Comparison of ENCODE assay signal across 26 mouse cellular contexts in the genomic region with DNA sequence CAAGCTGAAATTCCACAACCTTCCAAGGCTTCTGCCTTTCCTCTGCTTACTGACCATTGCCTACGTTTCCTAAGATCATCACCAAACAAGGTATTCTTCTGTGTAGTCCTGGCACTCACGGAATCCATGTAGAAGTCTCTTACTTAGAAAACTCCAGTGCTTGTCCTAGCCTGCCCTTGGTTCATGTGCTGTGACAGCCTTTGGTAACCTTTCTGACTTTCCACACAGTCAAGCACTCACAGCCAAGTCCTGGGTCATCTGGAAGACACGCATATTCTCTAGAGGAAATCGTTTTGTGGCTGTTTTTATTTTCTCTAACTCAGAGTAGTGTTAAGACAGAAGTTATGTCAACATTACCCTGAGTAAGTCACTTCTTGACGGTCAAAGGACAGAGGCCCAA. TPM values are rescaled to one million over a fixed set of nuclear protein-coding genes. Genes with fewer than 3 reads are reported as not detected.
DNase-seq lines count a peak whose midpoint lies in the region; ATAC-seq and TF ChIP-seq lines count a peak whose summit lies in the region.
"Had no signal": no experiment of that assay in that cellular context is flagged by ENCODE, and none has a peak within 500 bp of the region (broad histone marks: within the 10 kb centered on the region; RNA-seq: fewer than 3 reads in every experiment).

No protein-coding gene starts in this region.

- H3K36me3 ChIP-seq in heart, embryonic 16.5 days (ENCODE audit: control insufficient read depth, insufficient read depth), result no peaks in the 10 kb centered on the region
- H3K36me3 ChIP-seq in heart, embryonic 11.5 days (ENCODE audit: control insufficient read depth, insufficient read depth, low read length), result no peaks in the 10 kb centered on the region
- no peaks in the 10 kb centered on the region for H3K36me3 ChIP-seq in liver, adult 2 months (ENCODE audit: control insufficient read depth, insufficient read depth, low read length)
- no peaks in the 10 kb centered on the region for H3K36me3 ChIP-seq in liver, embryonic 12.5 days
- no peaks in the 10 kb centered on the region for H3K36me3 ChIP-seq in forebrain, embryonic 15.5 days
- H3K36me3 ChIP-seq: embryonic facial prominence, embryonic 15.5 days; forebrain, embryonic 10.5 days; heart, embryonic 12.5 days; hindbrain, embryonic 10.5 days; intestine, embryonic 15.5 days; limb, embryonic 15.5 days; midbrain, embryonic 10.5 days; neural tube, embryonic 13.5 days had no signal

- TF ChIP-seq CTCF in liver, adult 2 months (IDR thresholded peaks at IDR 0.05; ENCODE audit: low read depth, low read length), result no peak

- peaks cover 27% of the 10 kb centered on the region for H3K4me1 ChIP-seq in heart, embryonic 16.5 days (ENCODE audit: control insufficient read depth, insufficient read depth, low read length)
- H3K4me1 ChIP-seq in heart, embryonic 11.5 days (ENCODE audit: control insufficient read depth, insufficient read depth, low read length), result peaks cover 8% of the 10 kb centered on the region; the same call in 1 of the 2 replicates
- peaks cover 3% of the 10 kb centered on the region for H3K4me1 ChIP-seq in liver, adult 2 months (ENCODE audit: control insufficient read depth, insufficient read depth, low read length)
- no peaks in the 10 kb centered on the region; the same call in 1 of the 2 replicates for H3K4me1 ChIP-seq in liver, embryonic 12.5 days
- H3K4me1 ChIP-seq in forebrain, embryonic 15.5 days, result no peaks in the 10 kb centered on the region
- H3K4me1 ChIP-seq: embryonic facial prominence, embryonic 15.5 days; intestine, embryonic 15.5 days; neural tube, embryonic 13.5 days had no signal

- no peak overlapping the region for H3K9ac ChIP-seq in heart, embryonic 16.5 days (ENCODE audit: low read length)
- no peak overlapping the region for H3K9ac ChIP-seq in heart, embryonic 11.5 days (ENCODE audit: low read depth, low read length)
- no peak overlapping the region for H3K9ac ChIP-seq in liver, adult 2 months (ENCODE audit: low read depth, low read length)
- no peak overlapping the region for H3K9ac ChIP-seq in liver, embryonic 12.5 days
- H3K9ac ChIP-seq in forebrain, embryonic 15.5 days (replicated peaks), result no peak overlapping the region
- H3K9ac ChIP-seq: embryonic facial prominence, embryonic 15.5 days; heart, embryonic 12.5 days; intestine, embryonic 15.5 days; limb, embryonic 15.5 days; neural tube, embryonic 13.5 days had no signal

- no peak overlapping the region for H3K4me3 ChIP-seq in heart, embryonic 16.5 days (ENCODE audit: low read length)
- no peak overlapping the region for H3K4me3 ChIP-seq in heart, embryonic 11.5 days (ENCODE audit: low read depth, low read length)
- H3K4me3 ChIP-seq in liver, adult 2 months (ENCODE audit: insufficient read depth, low read depth, low read length), result no peak overlapping the region
- H3K4me3 ChIP-seq in liver, embryonic 12.5 days, result no peak overlapping the region
- H3K4me3 ChIP-seq in forebrain, embryonic 15.5 days, result no peak overlapping the region
- H3K4me3 ChIP-seq: embryonic facial prominence, embryonic 15.5 days; forebrain, embryonic 10.5 days; heart, embryonic 12.5 days; hindbrain, embryonic 10.5 days; intestine, embryonic 15.5 days; limb, embryonic 15.5 days; midbrain, embryonic 10.5 days; myocyte; neural tube, embryonic 13.5 days had no signal

- TF ChIP-seq POLR2A in liver, adult 2 months (IDR thresholded peaks at IDR 0.05; ENCODE audit: extremely low read depth, insufficient read depth, low read length), result no peak

- ATAC-seq in heart, embryonic 16.5 days (replicated peaks; ENCODE audit: extremely low read depth, insufficient read depth, low FRiP score), result no peak
- no peak for ATAC-seq in heart, embryonic 11.5 days (replicated peaks; ENCODE audit: insufficient number of reproducible peaks, low FRiP score, low TSS enrichment)
- no peak for ATAC-seq in liver, embryonic 12.5 days
- ATAC-seq in forebrain, embryonic 15.5 days (replicated peaks), result no peak
- ATAC-seq: hindbrain, embryonic 16.5 days; intestine, embryonic 15.5 days; lung, postnatal 0 days; midbrain, embryonic 16.5 days had no signal

- no peaks in the 10 kb centered on the region for H3K79me2 ChIP-seq in liver, adult 2 months (ENCODE audit: control insufficient read depth, insufficient read depth, low read length)

- no peak overlapping the region for H3K4me2 ChIP-seq in heart, embryonic 16.5 days (ENCODE audit: low read depth, low read length)
- no peak overlapping the region for H3K4me2 ChIP-seq in heart, embryonic 11.5 days
- H3K4me2 ChIP-seq in liver, embryonic 12.5 days, result no peak overlapping the region
- no peak overlapping the region for H3K4me2 ChIP-seq in forebrain, embryonic 15.5 days (replicated peaks)
- H3K4me2 ChIP-seq: embryonic facial prominence, embryonic 15.5 days; heart, embryonic 12.5 days; intestine, embryonic 15.5 days; limb, embryonic 15.5 days; neural tube, embryonic 13.5 days had no signal

- peak; percentile 46 for DNase-seq in adrenal gland, postnatal 10 days
- DNase-seq in adrenal gland, adult 2 months, result no peak
- peak; percentile 45 for DNase-seq in liver, adult 2 months (ENCODE audit: extremely low read depth, low read depth, low spot score)
- DNase-seq in kidney, postnatal 4 days, result peak; percentile 5 to 13
- DNase-seq: cerebellum, adult 9-10 months; left cerebral cortex, postnatal 4 days; retina, postnatal 1 day; right cerebral cortex, postnatal 25 days; spleen, adult 18-20 months; thymus, postnatal 14 days had no signal

- WGBS in heart, embryonic 16.5 days, result 77% methylated on average over 5 of the region's 5 CpGs
- WGBS in heart, embryonic 11.5 days (ENCODE audit: insufficient replicate concordance), result 76% methylated on average over 5 of the region's 5 CpGs
- WGBS in liver, adult 2 months, result 53% methylated on average over 5 of the region's 5 CpGs
- WGBS in liver, embryonic 12.5 days (ENCODE audit: insufficient replicate concordance), result 67% methylated on average over 5 of the region's 5 CpGs
- WGBS in forebrain, embryonic 15.5 days, result 95% methylated on average over 5 of the region's 5 CpGs

- no peaks in the 10 kb centered on the region for H3K9me3 ChIP-seq in heart, embryonic 16.5 days (replicated peaks; ENCODE audit: control insufficient read depth, low read length)
- no peaks in the 10 kb centered on the region for H3K9me3 ChIP-seq in heart, embryonic 11.5 days (replicated peaks; ENCODE audit: control insufficient read depth, low read length)
- no peaks in the 10 kb centered on the region for H3K9me3 ChIP-seq in liver, embryonic 12.5 days (replicated peaks)
- no peaks in the 10 kb centered on the region for H3K9me3 ChIP-seq in forebrain, embryonic 15.5 days
- H3K9me3 ChIP-seq: embryonic facial prominence, embryonic 15.5 days; forebrain, embryonic 10.5 days; heart, embryonic 12.5 days; hindbrain, embryonic 10.5 days; intestine, embryonic 15.5 days; limb, embryonic 15.5 days; midbrain, embryonic 10.5 days; neural tube, embryonic 13.5 days had no signal

- peak overlapping the region; percentile 31; the same call in 1 of the 2 replicates for H3K27ac ChIP-seq in heart, embryonic 16.5 days (ENCODE audit: low read length)
- H3K27ac ChIP-seq in heart, embryonic 11.5 days (ENCODE audit: low read depth, low read length), result no peak overlapping the region
- no peak overlapping the region for H3K27ac ChIP-seq in liver, adult 2 months (replicated peaks; ENCODE audit: insufficient read depth, low read depth, low read length)
- H3K27ac ChIP-seq in liver, embryonic 12.5 days, result no peak overlapping the region
- no peak overlapping the region for H3K27ac ChIP-seq in forebrain, embryonic 15.5 days (replicated peaks)
- H3K27ac ChIP-seq: embryonic facial prominence, embryonic 15.5 days; forebrain, embryonic 10.5 days; hindbrain, embryonic 10.5 days; intestine, embryonic 15.5 days; limb, embryonic 15.5 days; midbrain, embryonic 10.5 days; neural tube, embryonic 13.5 days had no signal

- no peaks in the 10 kb centered on the region for H3K27me3 ChIP-seq in heart, embryonic 16.5 days (ENCODE audit: control insufficient read depth, insufficient read depth, low read length)
- no peaks in the 10 kb centered on the region for H3K27me3 ChIP-seq in heart, embryonic 11.5 days (ENCODE audit: control insufficient read depth, insufficient read depth, low read length)
- H3K27me3 ChIP-seq in liver, adult 2 months (ENCODE audit: control insufficient read depth, insufficient read depth, low read length), result no peaks in the 10 kb centered on the region
- H3K27me3 ChIP-seq in liver, embryonic 12.5 days (replicated peaks), result no peaks in the 10 kb centered on the region
- no peaks in the 10 kb centered on the region for H3K27me3 ChIP-seq in forebrain, embryonic 15.5 days
- H3K27me3 ChIP-seq: embryonic facial prominence, embryonic 15.5 days; heart, embryonic 12.5 days; intestine, embryonic 15.5 days; limb, embryonic 15.5 days; neural tube, embryonic 13.5 days had no signal

RNA-seq across cellular contexts. Expression of gene Pdk4, which starts 11.7 kb away (rescaled TPM):
- total RNA-seq in adrenal gland, postnatal 10 days (2021), result 100 to 1,000 TPM; 616 to 745 TPM
- 100 to 1,000 TPM; 281 to 437 TPM for total RNA-seq in adrenal gland, adult 2 months (2021)
- 147 and 215 TPM in 2 replicates for polyA plus RNA-seq in adrenal gland, adult 2 months (2012; rRNA removed)
- 29.5 and 35.1 TPM in 2 replicates for polyA plus RNA-seq in heart, embryonic 16.5 days (2015; fragmentation: Nextera tagmentation; extraction: Ambion mirVana)
- 18.1 and 18.6 TPM in 2 replicates for polyA plus RNA-seq in heart, embryonic 11.5 days (2014; fragmentation: Nextera tagmentation; extraction: Ambion mirVana)
- 2.7 and 2.9 TPM in 2 replicates for total RNA-seq in liver, adult 2 months (2014; rRNA removed)
- 3.8 and 10.3 TPM in 2 replicates for polyA plus RNA-seq in liver, adult 2 months (2012; rRNA removed)
- 2.0 and 2.4 TPM in 2 replicates for polyA plus RNA-seq in liver, embryonic 12.5 days (2016; fragmentation: Nextera tagmentation; extraction: Ambion mirVana)
- polyA plus RNA-seq in forebrain, embryonic 15.5 days (2015; fragmentation: Nextera tagmentation; extraction: Ambion mirVana), result 2.0 and 2.4 TPM in 2 replicates
